Mouse (Mus musculus) neural tube, embryonic 12.5 days (tissue): ENCODE data around the gene Bgn. TPM values are rescaled to one million over a fixed set of nuclear protein-coding genes. Genes with fewer than 3 reads are reported as not detected.
A peak's percentile ranks its signal among the peaks of the same experiment; 100 is the strongest.

Experiments used
- ATAC-seq: fragments of 200-750 bp; cut with Nextera tagmentation; 2 replicates; pipeline ENCODE4 v1.8.0; 2017; ENCODE audit warnings: low read depth, mild to moderate bottlenecking, moderate TSS enrichment, moderate library complexity; ENCODE audit not compliant: low FRiP score
- H3K27ac ChIP-seq: fragments of 300-500 bp; sonication (generic); 2 replicates; pipeline ENCODE4 v1.5.1; 2016
- H3K27me3 ChIP-seq: fragments of 300-500 bp; sonication (generic); replicated peaks from 2 replicates; pipeline ENCODE4 v1.6.1; 2016; ENCODE audit warnings: mild to moderate bottlenecking
- H3K36me3 ChIP-seq: fragments of 300-500 bp; sonication (generic); 2 replicates; pipeline ENCODE4 v1.6.1; 2016; ENCODE audit warnings: mild to moderate bottlenecking
- H3K4me1 ChIP-seq: fragments of 300-500 bp; sonication (generic); 2 replicates; pipeline ENCODE4 v1.6.1; 2016
- H3K4me2 ChIP-seq: fragments of 300-500 bp; sonication (generic); replicated peaks from 2 replicates; pipeline ENCODE4 v1.6.1; 2016; ENCODE audit warnings: mild to moderate bottlenecking
- H3K4me3 ChIP-seq: fragments of 300-500 bp; sonication (generic); 2 replicates; pipeline ENCODE4 v1.5.1; 2016
- H3K9ac ChIP-seq: fragments of 300-500 bp; sonication (generic); 2 replicates; pipeline ENCODE4 v1.6.1; 2016; ENCODE audit warnings: mild to moderate bottlenecking
- H3K9me3 ChIP-seq: fragments of 300-500 bp; sonication (generic); 2 replicates; pipeline ENCODE4 v1.6.1; 2016; ENCODE audit warnings: mild to moderate bottlenecking
- WGBS: fragments of 180-500 bp; shearing (Covaris S2); methylation state at CpG from one replicate; pipeline ENCODE4 v1.1.7; 2016; 5-methylcytosine and 5-hydroxymethylcytosine counted together
- polyA plus RNA-seq: library from polyadenylated mRNA; unstranded; fragments of >200 nt; fragmentation: Nextera tagmentation; extraction: Ambion mirVana; gene quantifications from 2 replicates; pipeline ENCODE4 v1.2.1, GENCODE M21; 2016

Gene Bgn
- polyA plus RNA-seq, result 21.2 and 28.6 TPM in 2 replicates

DNA sequence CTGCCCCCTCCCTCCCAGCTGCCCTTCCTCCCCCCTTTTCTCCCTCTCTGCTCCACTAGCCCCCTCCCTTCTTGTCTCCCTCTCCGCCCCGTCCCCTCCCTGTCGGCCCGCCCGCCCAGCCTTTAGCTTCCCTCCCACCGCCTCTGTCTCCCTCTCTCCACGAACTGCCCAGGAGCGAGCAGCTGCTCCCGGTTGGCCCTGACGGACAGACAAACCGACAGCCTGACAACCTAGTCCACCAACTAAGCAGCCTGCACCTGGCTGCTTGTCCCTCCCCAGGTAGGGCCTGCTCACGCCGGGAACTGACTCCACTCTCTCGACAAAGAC is at the start of gene Bgn:
Gene Bgn (plus strand): TSS at position 119 of the 327 bp plus-strand sequence.
- no peak for ATAC-seq
- Histone ChIP-seq H3K4me2 (peak within 1 kb of the TSS; percentile 37), H3K9me3 (no peaks in the 10 kb centered on the region), H3K27ac (no peak within 1 kb of the TSS), H3K27me3 (no peaks in the 10 kb centered on the region), H3K36me3 (no peaks in the 10 kb centered on the region), H3K4me1 (no peaks in the 10 kb centered on the region), H3K4me3 (peak within 1 kb of the TSS; percentile 3; the same call in 1 of the 2 replicates), H3K9ac (no peak within 1 kb of the TSS)
- WGBS, result 31% methylated on average over 13 of the region's 14 CpGs

DNA sequence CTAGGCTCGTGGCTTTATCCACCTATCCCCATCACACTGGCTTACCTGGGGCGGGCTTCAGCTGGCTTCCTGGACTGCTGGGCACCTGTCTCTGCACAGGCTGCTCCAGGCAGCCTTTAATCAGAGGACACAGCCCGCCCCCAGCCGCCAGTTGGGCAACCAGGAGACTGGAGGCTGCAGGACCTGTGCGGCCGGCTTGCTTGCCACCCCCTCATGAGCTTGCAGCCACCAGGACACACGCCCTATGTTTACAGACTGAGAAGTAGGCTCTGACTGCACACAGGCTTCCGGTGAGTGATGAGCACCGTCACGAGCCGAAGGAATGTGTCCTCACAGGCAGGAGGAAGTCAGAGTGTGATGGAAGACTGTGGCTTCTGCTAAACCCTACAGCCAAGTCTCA is 48.1 kb upstream of the Bgn start, which contains the start of gene Trex2:
Gene Trex2 (minus strand): TSS at position 93 of the 400 bp plus-strand sequence.
- H3K9me3 ChIP-seq, result no peaks in the 10 kb centered on the region
- no peak within 1 kb of the TSS for H3K4me3 ChIP-seq
- WGBS, result 86% methylated on average over 11 of the region's 11 CpGs
- no peaks in the 10 kb centered on the region for H3K27me3 ChIP-seq
- H3K4me1 ChIP-seq, result no peaks in the 10 kb centered on the region
- no peak for ATAC-seq
- H3K36me3 ChIP-seq, result 0 out of 2 replicates have a peak, but pooled peaks cover 5% of the 10 kb centered on the region
- no peak within 1 kb of the TSS for H3K27ac ChIP-seq
- H3K9ac ChIP-seq, result no peak within 1 kb of the TSS
- H3K4me2 ChIP-seq, result no peak within 1 kb of the TSS

DNA sequence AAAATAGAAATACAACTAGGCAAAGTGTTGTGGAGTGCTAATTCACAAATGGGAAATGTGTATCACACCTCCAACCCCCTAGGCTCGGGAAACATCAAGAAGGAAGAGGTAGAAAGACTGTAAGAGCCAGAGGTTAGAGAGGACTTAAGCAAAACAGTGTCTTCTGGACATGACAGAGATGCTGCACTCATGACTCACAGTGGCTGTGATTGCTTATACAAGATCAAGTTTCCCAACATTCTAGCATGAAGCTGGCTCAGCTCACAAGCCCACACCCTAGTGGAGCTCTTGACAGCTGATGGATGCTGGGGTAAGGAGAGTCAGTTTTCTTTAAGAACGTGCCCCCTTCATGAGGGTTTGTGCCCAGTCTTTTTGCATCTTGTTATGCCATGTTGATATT is 42.0 kb upstream of the Bgn start:
- no peaks in the 10 kb centered on the region for H3K4me1 ChIP-seq
- H3K9me3 ChIP-seq, result no peaks in the 10 kb centered on the region
- H3K27ac ChIP-seq, result no peak overlapping the region
- H3K4me3 ChIP-seq, result no peak overlapping the region
- no peak overlapping the region for H3K4me2 ChIP-seq
- 77% methylated on average over 2 of the region's 2 CpGs for WGBS
- ATAC-seq, result no peak
- H3K27me3 ChIP-seq, result no peaks in the 10 kb centered on the region
- H3K9ac ChIP-seq, result no peak overlapping the region
- 0 out of 2 replicates have a peak, but pooled peaks cover 3% of the 10 kb centered on the region for H3K36me3 ChIP-seq

DNA sequence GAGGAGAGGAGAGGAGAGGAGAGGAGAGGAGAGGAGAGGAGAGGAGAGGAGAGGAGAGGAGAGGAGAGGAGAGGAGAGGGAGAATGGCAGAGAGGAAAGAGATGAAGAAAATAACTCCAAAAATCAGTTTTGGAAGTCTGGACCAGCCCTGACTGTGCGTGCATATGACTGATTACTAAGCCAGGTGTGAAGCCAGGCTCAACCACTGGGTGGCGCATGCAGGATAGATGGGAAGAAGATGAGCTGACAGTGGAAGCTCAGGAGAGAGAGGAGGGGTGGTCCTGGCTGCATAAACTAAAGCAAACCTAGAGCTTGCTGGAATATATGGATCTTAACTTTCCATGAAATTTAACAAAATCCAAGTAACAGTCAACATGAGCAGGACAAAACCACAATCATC is 31.5 kb upstream of the Bgn start:
- H3K9ac ChIP-seq, result no peak overlapping the region
- no peak for ATAC-seq
- no peaks in the 10 kb centered on the region for H3K4me1 ChIP-seq
- H3K27ac ChIP-seq, result no peak overlapping the region
- H3K9me3 ChIP-seq, result no peaks in the 10 kb centered on the region
- no peaks in the 10 kb centered on the region; the same call in 1 of the 2 replicates for H3K36me3 ChIP-seq
- WGBS, result 29% methylated on average over 2 of the region's 2 CpGs
- no peak overlapping the region for H3K4me3 ChIP-seq
- no peaks in the 10 kb centered on the region for H3K27me3 ChIP-seq
- H3K4me2 ChIP-seq, result no peak overlapping the region

DNA sequence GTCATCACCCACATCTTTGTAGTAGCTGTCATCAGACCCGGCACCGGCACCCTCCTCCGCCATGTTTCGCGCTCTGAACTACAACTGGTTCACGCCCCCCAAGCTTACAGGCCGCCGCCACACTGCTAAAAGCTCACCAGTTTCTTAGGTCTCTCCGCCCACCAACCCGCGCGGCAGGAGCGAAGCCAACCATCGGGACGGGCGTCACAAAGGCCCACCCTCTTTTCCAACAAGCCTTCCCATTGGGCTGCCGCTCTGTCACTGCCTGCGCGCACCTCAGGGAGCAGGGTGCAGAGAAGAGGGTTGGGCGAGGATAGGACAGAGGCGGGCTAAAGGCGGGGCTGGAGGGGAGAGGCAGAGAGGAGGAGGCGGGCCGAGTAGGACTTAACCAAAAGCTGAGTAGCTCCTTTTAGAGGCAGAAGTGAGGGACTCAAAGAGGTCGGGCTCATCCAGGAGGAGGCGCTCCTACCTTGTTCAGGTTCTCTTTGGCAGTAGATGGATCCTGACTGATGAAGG is 24.5 kb upstream of the Bgn start, which contains the start of gene Haus7:
Gene Haus7 (minus strand): TSS at position 168 of the 516 bp plus-strand sequence.
- ATAC-seq, result peak; percentile 100
- Histone ChIP-seq H3K27ac (no peak within 1 kb of the TSS), H3K9ac (peak within 1 kb of the TSS; percentile 35), H3K9me3 (no peaks in the 10 kb centered on the region), H3K4me1 (no peaks in the 10 kb centered on the region), H3K4me2 (peak within 1 kb of the TSS; percentile 61), H3K27me3 (no peaks in the 10 kb centered on the region), H3K36me3 (no peaks in the 10 kb centered on the region; the same call in 1 of the 2 replicates), H3K4me3 (peak within 1 kb of the TSS; percentile 49)
- WGBS, result 16% methylated on average over 26 of the region's 26 CpGs

DNA sequence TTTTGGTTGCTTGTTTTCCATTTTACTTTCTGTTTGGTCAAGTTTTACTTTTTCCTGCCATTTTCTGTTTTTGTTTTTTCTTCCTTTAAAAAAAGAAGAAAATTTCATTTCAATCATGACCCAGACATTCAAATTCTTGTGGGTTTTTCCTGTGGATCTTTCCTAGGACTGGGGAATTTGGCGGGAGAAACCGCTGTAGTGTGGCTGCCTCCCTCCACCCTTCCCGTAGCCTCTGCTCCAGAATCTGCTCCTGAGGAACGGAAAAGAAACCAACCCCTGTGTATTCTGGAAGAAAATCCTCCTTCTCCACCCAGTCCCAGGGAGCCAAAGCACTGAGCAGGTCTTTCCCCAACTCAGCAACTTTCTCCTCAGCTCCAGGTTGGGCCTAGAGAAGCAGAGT is 22.6 kb upstream of the Bgn start:
- H3K4me1 ChIP-seq, result no peaks in the 10 kb centered on the region
- H3K36me3 ChIP-seq, result no peaks in the 10 kb centered on the region
- no peak overlapping the region for H3K9ac ChIP-seq
- no peak overlapping the region for H3K27ac ChIP-seq
- H3K27me3 ChIP-seq, result no peaks in the 10 kb centered on the region
- H3K9me3 ChIP-seq, result no peaks in the 10 kb centered on the region
- H3K4me3 ChIP-seq, result no peak overlapping the region
- WGBS, result 85% methylated on average over 4 of the region's 4 CpGs
- H3K4me2 ChIP-seq, result no peak overlapping the region
- no peak for ATAC-seq

DNA sequence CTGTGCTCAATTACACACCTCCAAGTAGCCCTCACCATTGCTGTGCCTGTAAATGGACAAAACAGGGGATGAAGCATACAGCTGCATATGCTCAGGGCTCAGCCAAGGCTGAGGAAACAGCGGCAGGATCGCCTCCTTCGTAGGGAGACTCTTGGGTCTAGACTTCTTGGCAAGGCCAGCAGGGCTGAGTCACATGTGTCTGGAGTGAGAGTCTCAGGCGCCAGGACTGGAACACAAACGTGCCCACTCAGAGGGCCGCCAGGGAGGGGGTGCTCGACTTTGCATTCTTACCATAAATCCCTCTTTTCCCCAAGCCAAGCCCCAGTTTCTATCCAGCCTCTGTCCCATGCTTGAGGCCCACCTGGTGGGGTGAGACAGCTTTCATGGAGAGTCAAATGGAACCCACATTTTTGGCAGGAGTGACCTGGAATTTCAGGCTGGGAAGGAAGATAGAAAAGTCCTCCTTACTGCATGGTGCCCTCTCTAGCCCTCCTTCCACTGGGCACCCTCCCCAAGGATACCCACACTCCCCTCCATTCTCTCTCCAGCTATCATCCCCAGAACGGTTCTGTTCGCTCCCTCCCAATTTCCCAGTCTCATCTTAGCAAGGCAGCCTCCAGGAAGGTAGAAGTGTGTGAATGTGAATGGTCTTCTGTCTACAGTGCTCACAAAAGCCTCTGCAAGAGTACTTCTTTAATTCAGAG is 17.8 kb upstream of the Bgn start:
- H3K4me2 ChIP-seq, result no peak overlapping the region
- no peak for ATAC-seq
- no peaks in the 10 kb centered on the region for H3K9me3 ChIP-seq
- H3K27me3 ChIP-seq, result no peaks in the 10 kb centered on the region
- H3K36me3 ChIP-seq, result no peaks in the 10 kb centered on the region
- H3K9ac ChIP-seq, result no peak overlapping the region
- H3K4me3 ChIP-seq, result no peak overlapping the region
- WGBS, result 68% methylated on average over 9 of the region's 9 CpGs
- H3K27ac ChIP-seq, result no peak overlapping the region
- no peaks in the 10 kb centered on the region for H3K4me1 ChIP-seq

DNA sequence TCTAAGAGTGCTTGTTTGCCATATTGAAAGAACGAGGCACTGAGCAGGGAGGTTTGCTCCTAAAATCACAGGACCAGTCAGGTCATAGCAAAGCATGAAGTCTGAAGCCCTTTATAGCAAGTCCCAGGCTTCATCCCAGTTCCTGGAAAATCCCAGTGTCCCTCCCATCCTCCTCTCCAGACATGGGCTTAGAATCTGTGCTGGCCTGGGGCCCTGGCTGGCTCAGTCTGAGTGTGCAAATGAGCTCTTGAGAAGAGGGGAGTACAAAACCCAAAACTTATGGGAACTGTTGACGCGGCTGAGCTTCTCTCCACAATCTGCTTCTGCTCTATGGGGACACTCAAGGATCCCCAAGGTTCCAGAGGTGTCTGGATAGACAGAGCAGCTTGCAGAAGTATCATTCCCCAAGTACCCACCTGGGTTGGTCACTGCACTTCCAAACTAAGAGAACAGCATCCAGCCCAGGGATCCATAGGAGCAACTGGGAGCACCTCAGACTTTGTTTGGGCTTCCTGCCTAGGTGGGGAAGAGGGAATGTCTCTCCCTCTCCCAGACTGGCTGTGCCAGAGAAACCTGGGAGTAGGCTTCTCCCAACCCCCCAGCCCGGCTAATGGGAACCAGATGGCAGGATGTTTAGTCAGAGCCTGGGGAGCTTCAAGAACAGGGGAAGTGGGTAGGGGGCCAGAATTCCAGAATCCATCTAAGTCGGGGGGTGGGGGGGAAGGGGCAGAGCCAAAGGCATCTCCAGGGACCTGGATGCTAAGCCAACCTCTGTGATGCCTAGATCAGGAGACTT is 15.8 kb upstream of the Bgn start:
- WGBS, result 62% methylated on average over 5 of the region's 5 CpGs
- Histone ChIP-seq H3K4me2 (no peak overlapping the region), H3K36me3 (no peaks in the 10 kb centered on the region), H3K9me3 (no peaks in the 10 kb centered on the region), H3K27me3 (no peaks in the 10 kb centered on the region), H3K4me1 (no peaks in the 10 kb centered on the region), H3K4me3 (no peak overlapping the region), H3K27ac (no peak overlapping the region), H3K9ac (no peak overlapping the region)
- ATAC-seq, result no peak

DNA sequence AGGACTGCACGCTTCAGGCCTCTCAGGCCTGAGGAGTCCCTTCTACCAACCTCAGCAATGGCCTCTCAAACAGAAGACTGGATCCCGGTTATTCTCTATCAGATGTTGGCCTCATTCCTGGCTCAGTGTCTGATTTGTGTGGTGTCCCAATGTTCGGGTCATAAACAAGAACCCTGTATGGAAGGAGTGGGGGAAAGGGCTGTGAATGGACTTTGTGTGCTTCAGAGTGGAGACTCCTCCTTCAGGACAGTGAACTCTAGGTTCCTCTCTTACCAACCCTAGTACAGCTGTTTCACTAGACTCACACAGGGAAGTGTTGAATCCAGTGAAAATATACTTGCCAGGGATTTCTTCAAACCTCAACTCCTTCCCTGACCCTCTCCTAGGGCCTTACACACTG is 15.1 kb upstream of the Bgn start:
- Histone ChIP-seq H3K27me3 (no peaks in the 10 kb centered on the region), H3K4me3 (no peak overlapping the region), H3K4me2 (no peak overlapping the region), H3K9me3 (no peaks in the 10 kb centered on the region), H3K27ac (no peak overlapping the region), H3K36me3 (no peaks in the 10 kb centered on the region), H3K4me1 (no peaks in the 10 kb centered on the region), H3K9ac (no peak overlapping the region)
- WGBS, result 76% methylated on average over 3 of the region's 3 CpGs
- no peak for ATAC-seq

DNA sequence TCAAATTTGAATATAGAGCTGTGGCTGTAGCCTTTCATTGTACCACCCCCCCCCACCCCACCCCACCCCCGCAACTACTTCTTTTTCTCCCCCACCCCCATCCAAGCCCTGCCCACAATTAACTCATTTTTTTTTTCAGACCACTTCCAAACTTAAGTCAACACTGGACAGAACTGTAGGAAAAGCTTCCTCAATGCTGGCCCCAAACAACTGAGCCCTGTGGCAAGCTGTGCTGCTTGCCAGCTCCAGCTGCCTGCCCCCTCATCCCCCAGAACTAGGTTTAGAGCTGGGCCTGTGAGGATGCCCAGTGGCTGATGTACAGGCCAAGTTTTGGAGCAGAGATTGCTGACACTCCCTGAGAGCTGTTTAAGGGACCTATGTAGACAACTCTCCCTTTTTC is 14.7 kb upstream of the Bgn start:
- no peak overlapping the region for H3K4me2 ChIP-seq
- no peaks in the 10 kb centered on the region for H3K27me3 ChIP-seq
- H3K9ac ChIP-seq, result no peak overlapping the region
- no peaks in the 10 kb centered on the region for H3K9me3 ChIP-seq
- no peak overlapping the region for H3K4me3 ChIP-seq
- WGBS, result 80% methylated on average over 1 of the region's 1 CpGs
- no peak for ATAC-seq
- no peaks in the 10 kb centered on the region for H3K4me1 ChIP-seq
- H3K27ac ChIP-seq, result no peak overlapping the region
- H3K36me3 ChIP-seq, result no peaks in the 10 kb centered on the region

DNA sequence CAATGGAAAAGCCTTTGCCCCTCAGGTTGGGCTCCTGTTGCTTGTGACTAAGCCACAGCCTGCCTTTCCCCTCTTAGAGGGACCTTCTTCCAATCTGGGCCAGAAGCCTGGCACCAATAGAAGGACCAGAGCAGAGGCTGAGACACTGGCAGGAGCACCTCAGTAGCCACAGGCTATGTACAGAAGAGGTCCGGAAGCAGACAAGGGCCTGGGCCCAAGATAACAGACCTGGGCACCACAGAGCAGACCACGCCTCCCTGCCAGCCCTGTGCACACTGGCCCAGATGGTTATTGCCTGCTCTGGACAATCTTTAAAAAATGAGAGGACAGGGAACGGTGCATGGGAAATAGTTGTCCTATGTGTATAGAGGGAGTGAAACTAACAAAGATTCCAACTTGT is 11.6 kb upstream of the Bgn start:
- ATAC-seq, result no peak
- Histone ChIP-seq H3K4me3 (no peak overlapping the region), H3K36me3 (no peaks in the 10 kb centered on the region), H3K4me2 (no peak overlapping the region), H3K4me1 (no peaks in the 10 kb centered on the region), H3K9ac (no peak overlapping the region), H3K27me3 (no peaks in the 10 kb centered on the region), H3K9me3 (no peaks in the 10 kb centered on the region), H3K27ac (no peak overlapping the region)
- WGBS, result 80% methylated on average over 3 of the region's 3 CpGs

DNA sequence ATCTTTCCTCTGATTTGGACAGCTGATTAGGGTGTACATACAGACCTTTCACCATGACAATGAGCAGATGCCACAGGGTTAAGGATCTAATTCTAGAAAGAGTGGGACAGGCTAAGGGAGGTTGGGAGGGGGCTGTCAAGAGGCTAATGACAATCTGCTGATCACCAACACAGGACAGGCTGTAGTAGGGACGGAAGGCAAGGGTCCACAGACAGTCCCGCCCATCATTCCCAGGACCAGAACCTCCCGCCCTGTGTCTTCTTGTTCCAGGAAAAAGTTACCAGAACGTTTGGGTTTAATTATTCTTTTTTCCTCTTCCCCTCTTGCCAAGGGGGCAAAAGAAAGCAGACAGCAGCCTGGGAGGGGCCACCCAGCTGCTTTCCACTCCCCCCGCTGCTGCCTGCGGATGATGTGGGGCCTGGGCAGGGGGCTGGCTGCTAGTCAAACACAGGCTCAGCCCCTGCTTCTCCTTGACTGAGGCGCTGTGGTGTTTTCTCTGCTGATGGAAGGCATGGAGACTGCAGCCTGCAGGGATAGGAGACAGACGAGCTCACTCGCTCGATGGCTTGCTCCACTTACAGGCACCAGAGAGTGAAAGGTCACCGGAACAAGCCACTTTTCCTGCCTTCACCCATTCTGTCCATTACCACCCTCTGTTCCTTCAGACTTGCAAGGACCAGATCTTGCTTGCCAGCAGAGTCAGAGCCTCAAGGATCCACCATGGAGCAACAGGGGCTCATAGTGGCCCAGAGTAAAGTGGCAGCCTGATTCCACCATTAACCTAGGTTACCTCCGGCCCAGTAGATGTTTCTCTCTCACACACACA is 8.8 kb upstream of the Bgn start:
- ATAC-seq, result no peak
- Histone ChIP-seq H3K4me1 (no peaks in the 10 kb centered on the region), H3K27me3 (no peaks in the 10 kb centered on the region), H3K9me3 (no peaks in the 10 kb centered on the region), H3K9ac (no peak overlapping the region), H3K4me2 (no peak overlapping the region), H3K36me3 (no peaks in the 10 kb centered on the region), H3K4me3 (no peak overlapping the region), H3K27ac (no peak overlapping the region)
- WGBS, result 66% methylated on average over 12 of the region's 12 CpGs
